Mouse (Mus musculus) heart, adult 9 months (tissue): ENCODE results near the gene Elmo1.
A peak's percentile ranks its signal among the peaks of the same experiment; 100 is the strongest.

Experiments used
- DNase-seq, 2 experiments: peaks; one replicate each; pipeline ENCODE4 v3.0.0; 2022; ENCODE audit warnings: low spot score in 2 of 2

Elmo1 gene

GRCm38 (mm10) chr13:20157059-20157458, 66.7 kb downstream of the Elmo1 start:
- DNase-seq, result no peak

GRCm38 (mm10) chr13:20157529-20157928, 67.1 kb downstream of the Elmo1 start:
- no peak for DNase-seq

- no peak for DNase-seq
Observed at GRCm38 (mm10) chr13:20163339-20163954, 73.1 kb downstream of the Elmo1 start.

GRCm38 (mm10) chr13:20164837-20165236, 74.4 kb downstream of the Elmo1 start:
- DNase-seq, result no peak

- DNase-seq, result peak; percentile 77 to 79
Observed at GRCm38 (mm10) chr13:20173987-20174654, 83.7 kb downstream of the Elmo1 start.

GRCm38 (mm10) chr13:20174655-20175280, 84.4 kb downstream of the Elmo1 start:
- DNase-seq, result no peak

GRCm38 (mm10) chr13:20180738-20181137, 90.3 kb downstream of the Elmo1 start:
- DNase-seq, result no peak

DNA sequence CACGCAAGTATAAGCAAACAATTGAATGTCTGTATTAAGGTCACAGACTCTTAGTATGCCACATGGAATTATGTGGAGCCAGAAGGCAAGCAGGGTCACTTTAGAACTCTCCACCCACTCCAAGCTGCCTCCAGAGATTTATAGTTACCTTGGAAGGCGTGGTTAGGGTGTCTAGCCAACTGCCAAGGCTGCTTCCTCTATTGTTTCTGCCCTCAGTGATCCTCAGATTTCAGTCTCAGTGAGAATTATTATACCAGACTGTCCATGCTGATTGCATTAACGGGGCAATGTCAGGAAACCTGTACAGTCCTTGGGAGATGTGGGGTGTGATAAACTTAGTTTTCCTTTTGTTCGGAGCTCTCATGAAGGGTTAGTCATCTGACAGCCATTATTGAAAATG, 90.9 kb downstream of the Elmo1 start:
- DNase-seq, result peak; percentile 62 to 90

DNA sequence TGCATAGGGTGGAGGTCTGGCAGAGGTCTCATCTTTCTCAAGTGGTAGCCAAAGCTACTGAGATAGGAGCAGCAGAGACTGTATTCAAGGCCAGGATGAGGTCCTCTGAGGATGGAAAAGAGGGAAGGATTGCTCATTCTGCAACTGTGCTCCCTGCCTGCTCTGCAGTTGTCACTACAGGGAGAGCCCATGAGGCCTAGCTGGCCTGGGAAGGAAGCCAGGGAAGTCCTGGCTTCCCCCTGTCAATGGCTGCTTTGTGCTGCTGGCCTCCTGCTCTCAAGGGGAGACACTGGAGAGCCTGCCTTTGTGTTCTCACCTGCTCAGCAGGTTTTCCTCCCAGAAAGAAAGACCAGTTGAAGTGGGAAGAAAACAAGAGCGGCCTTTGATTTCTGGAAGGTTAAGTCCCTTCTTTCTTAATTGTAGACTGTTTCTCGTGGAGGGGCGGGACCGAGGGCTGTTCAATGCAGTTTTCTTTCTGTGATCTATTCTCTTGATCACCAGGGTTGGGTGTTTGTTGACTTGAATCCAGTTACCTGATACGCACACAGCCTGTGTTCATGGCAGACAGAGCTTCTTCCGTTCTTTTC, 91.9 kb downstream of the Elmo1 start:
- peak; percentile 48 to 52 for DNase-seq

DNA sequence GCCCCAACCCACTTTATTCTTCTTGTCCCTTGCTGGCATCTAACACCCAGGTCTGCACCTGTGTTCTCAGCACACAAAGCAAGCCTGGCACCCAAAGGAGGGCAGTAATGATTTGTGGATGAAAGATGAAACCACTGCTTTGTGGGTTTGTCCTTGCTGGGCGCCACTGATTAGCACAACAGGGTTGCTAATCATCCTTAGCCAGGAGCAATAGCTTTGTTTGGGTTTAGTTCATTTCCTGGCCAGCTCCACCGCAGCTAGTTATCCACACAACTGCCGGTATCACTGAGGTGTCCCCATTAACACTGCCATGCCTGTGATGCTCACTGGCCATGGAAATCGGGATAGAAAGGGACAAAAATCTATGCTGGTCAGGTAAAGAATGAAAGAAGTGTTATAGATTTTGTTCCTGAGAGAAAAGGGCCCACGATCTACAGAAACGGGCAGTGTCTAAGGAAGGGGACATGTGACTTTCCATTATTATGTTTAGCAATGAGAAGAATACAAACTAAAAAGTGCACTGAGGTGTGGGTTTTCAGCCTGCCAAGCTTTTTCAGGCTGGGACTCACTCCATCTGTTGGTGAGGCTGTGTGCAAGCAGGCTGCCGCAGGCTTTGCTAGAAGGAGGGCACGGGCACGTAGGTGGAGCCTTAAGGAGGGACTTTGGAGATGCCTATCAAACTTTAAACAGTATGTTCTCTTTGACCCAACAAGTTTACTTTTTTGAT, 93.3 kb downstream of the Elmo1 start:
- no peak for DNase-seq

DNA sequence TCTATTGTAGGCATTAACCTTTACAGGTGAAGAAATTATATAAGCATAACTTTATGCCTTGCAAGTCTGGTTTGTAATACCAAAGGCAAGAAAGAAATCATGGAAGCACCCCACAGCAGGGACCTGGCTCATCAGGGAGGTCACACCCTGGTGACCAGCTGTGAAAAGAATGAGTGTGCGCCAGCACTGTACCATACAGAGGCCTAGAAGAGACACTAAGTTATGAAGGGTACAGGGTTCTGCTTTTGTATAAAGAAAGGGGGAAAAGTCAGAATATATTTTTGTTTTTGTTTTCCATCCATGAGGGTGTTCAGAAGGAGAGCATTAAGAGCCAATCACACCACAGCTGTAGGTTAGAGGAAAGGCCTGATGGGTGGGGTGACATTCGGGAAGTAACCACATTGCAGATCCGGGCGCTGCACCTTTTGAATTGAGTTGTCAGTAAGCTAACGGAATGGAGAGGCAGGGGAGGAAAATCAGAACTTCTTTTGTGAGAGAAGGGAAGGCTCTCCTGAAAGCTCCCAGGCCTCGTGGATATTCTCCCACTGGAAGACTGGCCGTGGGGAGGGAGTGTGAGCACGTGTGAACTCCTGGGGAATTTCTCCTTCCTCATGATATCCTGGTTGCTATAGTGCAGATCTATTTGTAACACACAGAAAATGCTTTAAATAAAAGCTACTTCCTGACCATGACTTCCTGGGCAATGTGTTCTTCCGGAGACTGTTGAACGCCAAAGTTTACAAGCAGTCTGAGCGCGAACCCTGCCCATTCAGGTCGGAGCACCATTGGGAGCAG, 94.0 kb downstream of the Elmo1 start:
- DNase-seq, result peak in 1 of 2 experiments; percentile 65

- DNase-seq, result no peak
Observed at GRCm38 (mm10) chr13:20185034-20185846, 94.8 kb downstream of the Elmo1 start.

DNA sequence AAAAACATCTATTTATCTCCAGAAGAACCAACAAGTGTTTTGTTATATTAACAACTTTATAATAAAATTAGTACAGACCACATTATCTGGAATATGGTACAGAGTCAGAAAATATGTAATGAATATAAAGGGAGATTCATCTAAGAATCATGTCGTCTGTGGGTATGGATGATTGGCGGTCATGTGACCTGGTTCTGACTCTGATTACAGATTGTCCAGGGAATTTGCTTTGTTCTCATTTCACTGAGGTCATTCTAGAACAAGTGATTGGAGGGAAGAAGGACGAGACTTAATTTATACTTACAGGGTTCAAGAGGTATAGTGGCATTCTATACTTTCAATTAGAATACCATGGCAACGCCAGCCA, 95.4 kb downstream of the Elmo1 start:
- DNase-seq, result no peak

DNA sequence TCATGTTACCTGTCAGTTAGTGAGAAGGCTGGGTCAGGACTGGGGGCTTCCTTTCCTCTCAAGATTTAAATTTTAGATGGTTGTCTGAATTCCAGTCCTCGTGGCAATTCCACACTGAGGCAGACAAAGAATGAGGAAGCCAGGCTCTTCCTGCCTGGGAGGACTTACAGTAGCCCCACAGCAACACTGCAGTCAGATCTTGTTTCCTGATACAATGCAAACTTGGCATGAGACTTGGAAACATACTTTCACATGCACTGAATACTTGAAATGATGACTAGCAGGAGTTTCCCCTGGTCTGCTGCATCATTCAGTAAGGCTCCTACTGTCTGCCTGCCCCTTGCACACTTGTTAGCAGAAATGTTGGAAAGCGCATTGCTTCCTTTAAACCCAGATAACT, 97.3 kb downstream of the Elmo1 start:
- DNase-seq, result no peak

GRCm38 (mm10) chr13:20192009-20192584, 101.7 kb downstream of the Elmo1 start:
- DNase-seq, result no peak

DNA sequence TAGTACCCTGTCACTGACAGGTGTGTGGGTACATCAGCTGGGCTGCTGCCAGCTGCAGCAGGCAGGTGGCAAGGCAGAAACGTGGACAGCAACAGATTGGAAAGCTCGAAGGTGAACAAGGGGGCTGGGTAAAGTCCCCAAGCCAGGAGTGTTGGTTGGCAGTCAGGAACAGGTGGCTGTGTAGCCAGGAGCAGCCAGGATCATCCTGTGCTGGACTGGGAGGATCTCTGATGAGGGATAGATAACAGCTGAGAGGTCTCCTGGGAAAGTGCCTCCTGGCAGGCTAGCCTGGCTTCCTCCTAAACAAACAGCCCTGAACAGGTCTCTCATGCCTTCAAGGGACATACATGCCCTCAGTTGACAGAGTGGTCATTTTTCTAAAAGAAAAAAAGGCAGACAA, 110.2 kb downstream of the Elmo1 start:
- DNase-seq, result no peak

DNA sequence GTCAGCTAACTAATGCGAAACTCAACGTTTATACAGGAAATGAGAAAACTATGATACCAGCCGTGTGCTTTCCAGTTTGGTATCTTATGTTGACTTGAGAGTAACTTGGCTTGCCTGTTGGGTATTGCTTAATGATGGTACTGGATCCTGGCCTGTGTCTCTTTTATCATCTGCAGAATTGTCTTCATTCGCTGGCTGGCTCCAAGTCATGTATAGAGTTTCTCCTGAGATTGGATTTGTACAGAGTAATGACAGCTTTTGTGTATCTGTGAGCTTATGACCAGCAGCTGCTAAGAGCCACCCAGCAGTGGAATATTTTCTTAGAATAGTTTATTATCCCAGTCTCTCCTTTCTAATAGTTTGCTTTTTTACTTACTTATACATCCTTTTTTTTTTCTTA, 112.2 kb downstream of the Elmo1 start:
- no peak for DNase-seq

DNA sequence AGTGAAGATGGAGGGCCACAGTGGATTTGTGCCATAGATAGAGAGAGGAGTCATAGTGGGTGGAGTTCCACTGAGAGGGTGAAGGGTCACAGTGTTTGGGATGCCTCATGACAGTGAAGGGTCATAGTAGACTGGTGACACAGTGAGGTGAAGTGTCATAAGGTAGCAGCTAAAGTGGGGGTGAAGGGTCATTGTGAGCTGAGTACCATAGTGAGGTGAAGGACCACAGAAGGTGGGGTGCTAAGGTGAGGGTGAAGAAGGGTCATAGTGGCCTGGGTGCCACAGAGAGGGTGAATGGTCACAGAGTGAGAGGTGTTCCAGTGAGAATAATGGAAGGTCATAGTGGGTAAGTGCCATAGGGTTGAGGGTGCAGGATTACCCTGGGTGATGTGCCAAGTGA, 113.8 kb downstream of the Elmo1 start:
- no peak for DNase-seq

DNA sequence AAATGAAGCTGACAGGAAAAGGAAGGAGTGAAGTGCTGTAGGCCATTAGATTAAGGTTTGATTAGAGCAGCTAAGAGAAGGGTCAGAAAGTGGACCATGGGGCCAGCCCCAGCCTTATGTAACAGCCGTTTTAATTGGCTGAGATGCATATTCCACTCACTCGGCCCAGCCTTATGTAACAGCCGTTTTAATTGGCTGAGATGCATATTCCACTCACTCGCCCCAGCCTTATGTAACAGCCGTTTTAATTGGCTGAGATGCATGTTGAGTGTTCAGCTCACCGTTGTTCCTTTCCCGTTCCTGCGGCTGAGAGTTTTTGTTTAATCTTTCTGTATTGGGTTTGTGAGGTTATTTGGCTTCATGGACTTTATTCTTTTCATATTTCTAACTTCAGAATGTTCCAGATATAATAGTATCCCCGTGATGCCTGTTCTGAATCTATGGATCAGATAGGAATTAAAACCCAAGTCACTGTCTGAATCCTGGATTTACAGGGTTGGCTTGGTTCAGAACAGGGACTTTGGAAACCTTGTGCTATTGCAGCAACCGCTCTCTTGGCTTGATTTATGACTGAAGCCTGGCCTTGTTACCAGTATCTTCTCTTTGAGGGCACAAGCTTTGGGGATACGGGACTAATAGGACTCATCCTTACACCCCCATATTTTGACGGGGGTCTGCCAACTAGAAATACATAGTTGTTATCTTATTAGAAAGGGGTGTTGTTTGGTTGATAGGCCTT, 114.8 kb downstream of the Elmo1 start:
- no peak for DNase-seq

DNA sequence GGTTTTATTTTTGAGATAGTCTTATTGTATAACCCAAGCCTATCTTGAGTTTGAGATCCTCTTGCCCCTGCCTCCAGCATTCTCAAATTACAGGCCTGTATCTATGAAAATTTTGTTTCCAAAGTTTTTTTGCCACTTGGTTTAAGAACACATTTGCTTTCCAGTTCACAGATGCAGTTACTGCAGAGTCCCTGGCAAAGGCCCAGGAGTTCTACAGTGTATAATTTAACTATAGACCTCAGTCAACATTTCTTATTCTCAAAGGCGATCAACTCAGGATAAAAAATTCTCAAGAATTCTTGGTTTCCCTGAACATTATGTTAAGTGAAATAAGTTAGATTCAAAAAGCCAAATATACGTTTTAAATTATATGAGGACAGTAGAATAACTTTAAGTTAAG, 115.3 kb downstream of the Elmo1 start:
- no peak for DNase-seq
